Mouse (Mus musculus) olfactory bulb, adult 2 months (tissue): ENCODE measurements around the gene Tgfbr2.

Source experiments
- CTCF ChIP-seq: fragments of 200-500 bp; IDR thresholded peaks from 2 replicates; pipeline ENCODE4 v1.5.1; 2012; ENCODE audit warnings: low read depth, mild to moderate bottlenecking, low read length, moderate library complexity; ENCODE audit not compliant: insufficient read depth
- POLR2A ChIP-seq: fragments of 200-500 bp; IDR thresholded peaks from 2 replicates; pipeline ENCODE4 v1.6.1; 2012; ENCODE audit warnings: mild to moderate bottlenecking, low read depth, low read length, moderate library complexity; ENCODE audit not compliant: insufficient read depth

- TF ChIP-seq POLR2A (no peak), CTCF (no peak)
Observed at GRCm38 (mm10) chr9:116199127-116199526, 24.0 kb upstream of the Tgfbr2 start.
